Mouse (Mus musculus) heart, adult 2 months (tissue): ENCODE measurements at regions not wholly inside any gene's neighbourhood (a gene's known extent, or its start where the extent isn't known, plus 50 kb on each side); places are given as distances from the start of the nearest gene placed in this dataset.

Experiments used
- CTCF ChIP-seq: fragments of 200-600 bp; IDR thresholded peaks from 2 replicates; pipeline ENCODE4 v1.8.1; 2022; ENCODE audit warnings: antibody characterized with exemption, mild to moderate bottlenecking, moderate library complexity
- EP300 ChIP-seq: fragments of 200-500 bp; IDR thresholded peaks from 2 replicates; pipeline ENCODE4 v1.6.1; 2011; ENCODE audit warnings: low read depth, low read length, control low read depth; ENCODE audit not compliant: insufficient read depth

DNA sequence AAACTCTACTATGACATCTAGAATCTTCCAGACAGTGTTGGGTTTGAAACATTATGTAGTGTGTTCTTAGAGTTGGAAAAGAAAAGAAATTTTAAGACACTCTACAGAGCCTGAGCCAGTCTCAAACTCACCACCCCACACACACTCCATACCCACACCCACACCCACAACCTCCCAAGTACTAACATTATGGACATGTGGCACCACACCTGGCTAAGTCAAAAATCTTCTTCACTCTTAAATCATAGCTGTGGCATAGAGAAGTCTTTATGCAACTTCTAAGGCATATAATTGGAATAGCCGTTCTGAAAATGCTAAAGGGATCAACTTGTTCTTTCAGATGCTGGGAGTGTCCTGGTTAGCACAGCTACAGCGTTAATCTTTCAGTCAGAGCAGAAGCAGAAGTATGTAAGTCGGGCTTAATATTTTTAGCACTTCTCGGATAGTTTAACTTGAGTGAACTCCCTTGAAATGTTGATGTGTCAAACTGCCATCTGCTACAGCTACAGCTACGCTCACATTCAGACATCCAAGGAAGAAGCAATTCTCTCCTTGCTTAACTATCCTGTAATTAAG is 68.6 kb upstream of the Creb1 start:
- TF ChIP-seq EP300 (no peak), CTCF (no peak)
